Mouse (Mus musculus) fibroblast of lung, adult 2 months (primary cell): ENCODE measurements around the gene Abcf3.

Source experiments
- DNase-seq: peaks from one replicate; pipeline ENCODE4 v3.0.0-alpha.2; 2011; ENCODE audit warnings: low read depth

Abcf3 gene

DNA sequence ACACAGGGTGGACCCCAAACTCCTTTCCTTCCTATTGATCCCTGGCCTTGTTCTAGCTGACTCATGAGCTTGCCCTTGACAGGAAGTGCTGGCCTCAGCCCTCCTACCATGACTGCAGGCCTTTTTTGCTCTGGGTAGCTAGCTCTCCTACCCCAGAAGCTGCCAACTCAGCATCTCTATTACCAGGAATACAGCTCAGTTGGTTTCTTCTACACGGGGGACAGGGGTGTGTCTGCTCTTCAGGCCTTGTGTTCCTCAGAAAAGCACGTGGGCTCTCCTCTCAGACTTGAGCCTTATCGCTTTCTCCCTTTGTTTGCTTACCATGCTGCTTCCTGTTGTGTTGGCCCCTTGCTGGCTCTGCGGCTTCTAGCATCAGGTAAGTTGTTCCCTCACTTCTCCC is 7.9 kb upstream of the Abcf3 start:
- no peak for DNase-seq

DNA sequence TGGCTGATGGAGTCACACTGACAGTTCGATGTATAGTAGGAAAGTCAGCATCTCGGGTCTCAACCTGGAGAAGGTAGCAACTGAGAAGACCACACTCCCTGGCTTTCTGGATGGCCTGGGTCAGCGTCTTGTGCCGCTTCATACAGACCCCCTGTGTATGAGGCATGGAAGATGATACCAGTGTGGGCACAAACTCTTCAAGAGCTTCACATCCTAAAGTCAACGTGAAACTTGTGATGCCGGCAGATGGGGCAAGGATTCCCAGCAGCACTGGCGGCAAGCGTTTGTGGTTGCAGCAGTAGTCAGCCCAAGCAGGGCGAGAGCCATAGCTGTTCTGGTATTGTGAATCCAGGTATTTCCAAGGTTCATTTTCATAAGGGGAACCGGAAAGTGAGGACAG is 2.7 kb upstream of the Abcf3 start:
- no peak for DNase-seq

DNA sequence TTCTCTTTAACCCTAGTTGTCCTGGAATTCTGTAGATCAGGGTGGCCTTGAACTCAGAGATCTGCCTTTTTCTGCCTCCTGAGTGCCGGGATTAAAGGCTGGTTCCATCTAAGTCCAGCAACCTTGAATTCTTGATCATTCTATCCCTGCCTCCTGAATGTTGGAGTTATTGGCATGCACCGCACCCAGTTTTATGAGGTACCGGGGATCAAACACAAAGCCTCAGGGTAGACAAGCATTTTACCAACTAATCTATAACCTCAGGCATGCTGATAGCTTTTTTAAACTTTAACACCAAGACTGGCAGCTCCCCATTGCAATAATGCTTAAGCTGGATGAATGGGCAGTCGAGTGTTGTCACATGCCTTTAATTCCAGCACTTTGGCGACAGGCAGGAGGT is 954 bp upstream of the Abcf3 start:
- DNase-seq, result no peak

DNA sequence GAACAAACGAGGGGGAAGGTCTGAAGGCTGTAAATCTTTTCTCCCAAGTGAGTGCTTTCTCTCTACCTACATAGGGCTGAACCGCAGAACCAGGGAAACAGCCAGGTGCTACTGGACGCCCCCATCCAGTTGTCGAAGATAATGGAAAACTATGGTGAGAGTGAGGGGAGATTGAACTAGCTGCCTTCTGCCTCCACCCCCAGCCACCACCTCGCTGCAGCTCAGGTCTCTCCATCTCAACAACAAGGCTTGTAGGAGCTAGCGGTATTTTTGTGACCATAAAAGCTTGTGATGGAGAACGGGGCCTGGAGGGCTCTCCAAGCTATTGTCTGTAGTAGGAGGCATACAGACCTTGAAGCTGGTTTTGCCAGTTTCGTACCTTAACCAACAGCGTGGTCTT is 784 bp downstream of the Abcf3 start:
- no peak for DNase-seq

DNA sequence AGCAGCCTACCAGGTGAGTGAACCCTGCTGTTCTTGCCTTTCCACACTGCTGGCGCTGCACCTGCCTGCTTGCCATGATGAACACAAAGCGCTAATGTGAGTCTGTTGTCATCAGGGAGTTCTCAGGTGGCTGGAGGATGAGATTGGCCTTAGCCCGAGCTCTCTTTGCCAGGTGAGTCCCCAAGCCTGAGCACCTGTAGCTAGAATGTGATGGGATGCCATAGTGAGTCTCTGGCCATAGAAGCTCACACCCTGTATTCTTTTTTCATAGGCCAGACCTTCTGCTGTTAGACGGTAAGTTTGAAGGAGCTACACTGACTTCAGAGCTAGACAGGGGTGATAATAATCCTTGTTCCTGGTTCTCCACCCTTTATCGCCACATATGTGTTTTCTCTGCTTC is 3.3 kb downstream of the Abcf3 start:
- no peak for DNase-seq

DNA sequence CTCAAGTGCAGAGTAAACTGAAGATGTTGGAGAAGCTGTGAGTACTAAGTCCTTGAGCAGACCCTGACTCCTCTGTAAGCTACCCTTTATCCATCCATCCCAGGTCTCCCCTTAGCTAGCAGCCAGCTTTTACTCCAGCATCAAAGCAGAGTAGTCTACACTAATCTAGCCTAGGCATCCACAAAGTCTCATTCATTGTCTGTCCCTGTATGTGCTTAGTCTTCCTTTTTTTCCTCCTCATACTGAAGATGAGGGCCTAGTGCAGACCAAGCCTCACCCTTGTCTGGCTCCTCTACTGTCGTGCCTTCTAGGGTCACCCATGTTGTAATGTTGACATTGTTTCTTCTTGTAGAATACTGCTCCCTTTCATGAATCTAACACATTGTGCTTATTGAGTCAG is 4.2 kb downstream of the Abcf3 start:
- DNase-seq, result no peak

DNA sequence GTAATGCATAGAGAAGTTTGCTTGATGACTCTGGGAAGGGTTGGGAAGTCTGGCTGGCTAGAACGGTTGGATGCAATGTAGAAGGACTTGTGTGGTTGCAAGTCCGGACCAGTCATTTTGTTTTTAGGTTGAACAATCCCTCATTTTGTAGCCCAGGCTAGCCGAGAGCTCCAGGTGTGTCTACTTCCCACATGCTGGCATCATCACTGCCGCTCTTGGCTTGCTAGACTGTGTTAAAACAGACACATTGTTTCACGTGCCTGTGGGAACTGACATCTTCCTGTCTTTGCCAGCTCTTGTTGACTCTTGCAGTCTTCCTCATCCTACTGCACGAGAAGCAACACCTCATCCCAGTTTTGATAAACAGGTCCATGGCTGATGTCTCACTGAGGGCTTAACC is 6.6 kb downstream of the Abcf3 start:
- no peak for DNase-seq

DNA sequence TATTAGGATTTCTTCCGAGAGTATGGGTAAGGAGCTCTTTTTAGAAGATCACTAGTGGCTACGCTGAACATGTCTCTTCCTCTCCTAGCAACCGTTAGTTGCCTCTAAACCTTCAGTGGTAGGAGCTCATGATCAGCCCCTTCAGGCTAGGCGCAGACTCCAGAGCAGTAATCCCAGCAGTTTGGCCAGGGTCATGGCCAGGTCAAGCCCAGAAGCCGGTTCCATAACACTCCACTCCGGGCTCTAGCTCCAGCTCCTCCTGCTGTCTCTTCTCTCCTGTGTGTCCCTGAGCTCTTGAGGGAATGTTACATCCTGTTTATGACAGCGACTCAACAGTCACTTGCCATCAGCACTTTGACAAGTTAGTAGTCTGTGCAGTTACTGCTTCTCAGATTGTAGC is 9.0 kb downstream of the Abcf3 start:
- no peak for DNase-seq

DNA sequence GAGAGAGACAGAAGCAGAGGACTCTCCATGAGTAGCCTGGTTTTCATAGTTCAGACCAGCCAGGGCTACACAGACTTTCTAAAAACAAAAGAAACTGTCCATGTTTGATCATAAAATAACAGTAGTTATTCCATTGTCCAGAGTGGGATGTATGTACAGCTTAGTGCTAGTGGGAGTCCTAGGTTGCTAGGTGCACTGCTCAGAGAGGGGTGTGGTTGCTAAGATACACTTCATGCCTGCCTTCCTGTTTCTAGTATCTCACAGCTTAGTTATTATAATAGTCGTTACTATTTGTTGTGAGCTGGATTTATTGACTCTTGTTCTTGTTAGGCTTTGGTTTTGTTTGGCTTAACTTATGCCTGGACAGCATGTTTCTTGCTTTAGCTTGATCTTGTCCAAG is 16.7 kb downstream of the Abcf3 start:
- DNase-seq, result no peak

DNA sequence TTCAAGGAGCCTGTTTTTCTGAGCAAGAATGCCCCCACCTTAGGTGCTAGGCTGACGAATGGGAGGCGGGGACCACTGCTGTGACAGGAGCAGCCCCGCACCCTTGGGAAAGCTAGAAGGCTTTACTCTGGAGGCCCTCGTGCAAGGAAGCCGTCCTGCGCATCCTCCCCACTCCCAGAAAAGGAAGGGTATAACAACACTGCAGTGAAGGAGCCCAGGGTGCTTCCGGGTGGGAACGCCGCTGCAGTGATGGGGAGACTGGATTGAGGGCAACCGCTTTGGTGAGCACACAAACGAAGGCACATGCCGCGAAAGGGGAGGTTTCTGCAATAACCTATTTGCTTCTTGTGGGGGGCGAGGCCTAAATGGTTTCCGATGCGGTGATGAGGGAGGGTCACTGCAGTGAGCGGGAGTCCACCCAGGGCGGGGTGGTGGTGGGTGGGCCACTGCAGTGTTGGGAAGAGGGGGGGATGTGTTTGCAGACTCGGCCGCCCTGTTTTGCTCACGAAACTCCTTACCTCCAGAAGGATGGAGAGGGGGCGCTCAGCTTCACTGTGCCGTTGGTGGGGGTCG is 41.1 kb downstream of the Abcf3 start, which contains the start of gene Vwa5b2:
Vwa5b2 (plus strand) TSS at position 106 of the 573 bp plus-strand sequence.
- no peak for DNase-seq

DNA sequence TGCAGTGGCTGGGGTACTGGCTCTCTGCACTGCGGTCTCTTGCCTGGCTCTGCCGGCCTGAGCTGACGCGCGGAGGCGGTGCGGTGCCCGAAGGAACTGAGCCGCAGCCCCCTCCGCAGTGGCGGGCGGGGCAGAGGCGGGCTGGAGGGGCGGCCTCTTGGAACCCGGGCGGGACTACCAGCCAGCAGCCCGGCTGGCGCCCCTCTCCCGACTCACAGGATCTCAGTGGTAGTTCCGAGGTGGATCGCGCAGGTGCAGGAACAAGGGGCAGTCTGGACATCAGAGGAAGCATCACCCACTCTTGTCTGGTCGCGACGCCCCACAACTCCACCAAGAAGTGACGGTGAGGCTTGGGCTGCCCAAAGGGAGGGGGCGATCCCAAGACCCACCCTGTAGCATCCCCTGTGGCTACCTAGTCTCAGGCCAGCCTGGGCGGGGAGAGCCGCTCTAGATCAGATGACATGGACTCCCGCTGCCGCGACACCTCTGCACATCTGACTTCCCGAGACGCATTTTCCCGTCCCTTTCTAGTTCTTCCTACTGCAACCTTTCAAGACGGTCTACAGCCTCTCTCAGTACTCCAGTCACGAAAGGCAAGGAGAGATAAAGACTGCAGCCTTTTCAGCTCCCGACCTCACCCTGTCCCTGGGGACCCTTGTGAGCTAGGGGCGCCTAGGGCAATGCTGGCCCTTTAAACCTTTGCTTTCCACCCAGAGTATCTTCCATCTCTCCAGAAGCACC is 41.7 kb downstream of the Abcf3 start:
- DNase-seq, result no peak

DNA sequence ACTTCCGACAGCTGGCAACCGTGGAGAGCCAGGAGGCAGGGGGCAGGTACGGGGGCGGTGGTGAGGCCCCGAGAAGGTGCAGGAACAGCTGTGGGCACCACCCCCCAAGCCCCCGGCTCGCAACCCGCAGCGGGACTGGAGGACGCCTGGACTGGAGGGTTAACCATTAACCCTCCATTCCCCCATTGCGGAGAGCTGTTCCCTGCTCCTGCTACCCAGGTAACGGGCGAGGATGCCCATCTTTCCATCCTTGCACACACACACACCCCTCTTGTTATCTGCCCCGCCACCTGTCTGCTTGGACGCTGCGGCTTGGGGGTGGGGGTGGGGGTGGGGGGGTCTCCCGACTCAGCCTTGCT is 42.3 kb downstream of the Abcf3 start:
- no peak for DNase-seq

DNA sequence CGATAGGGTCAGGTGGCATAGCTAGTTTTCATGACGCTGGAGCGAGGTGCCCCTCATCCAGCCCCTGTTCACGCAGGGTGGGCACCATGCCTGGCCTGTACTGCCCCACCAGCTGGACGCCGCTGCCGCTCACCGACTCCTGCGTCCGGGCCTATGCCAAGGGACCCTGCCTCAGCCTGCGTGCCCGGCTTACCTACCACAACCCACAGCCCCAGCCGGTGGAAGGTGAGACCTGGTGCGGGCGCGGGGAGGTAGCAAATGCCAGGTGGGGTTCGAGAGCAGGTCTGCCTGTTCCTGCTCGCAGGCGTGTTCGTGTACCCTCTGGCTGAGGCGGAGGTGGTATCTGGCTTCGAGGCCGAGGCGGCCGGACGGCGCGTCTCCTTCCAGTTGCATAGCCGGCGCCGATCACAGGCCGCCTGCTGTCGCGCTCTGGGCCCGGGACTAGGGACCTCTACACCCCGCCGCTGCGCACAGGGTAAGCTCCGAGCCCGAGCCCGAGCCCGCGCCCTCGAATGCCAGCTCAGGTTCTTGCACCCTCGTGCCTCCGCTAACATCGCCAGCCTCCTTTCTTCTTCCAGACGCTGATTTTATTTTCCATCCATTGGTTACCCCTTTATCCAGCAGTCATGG is 42.8 kb downstream of the Abcf3 start:
- no peak for DNase-seq

DNA sequence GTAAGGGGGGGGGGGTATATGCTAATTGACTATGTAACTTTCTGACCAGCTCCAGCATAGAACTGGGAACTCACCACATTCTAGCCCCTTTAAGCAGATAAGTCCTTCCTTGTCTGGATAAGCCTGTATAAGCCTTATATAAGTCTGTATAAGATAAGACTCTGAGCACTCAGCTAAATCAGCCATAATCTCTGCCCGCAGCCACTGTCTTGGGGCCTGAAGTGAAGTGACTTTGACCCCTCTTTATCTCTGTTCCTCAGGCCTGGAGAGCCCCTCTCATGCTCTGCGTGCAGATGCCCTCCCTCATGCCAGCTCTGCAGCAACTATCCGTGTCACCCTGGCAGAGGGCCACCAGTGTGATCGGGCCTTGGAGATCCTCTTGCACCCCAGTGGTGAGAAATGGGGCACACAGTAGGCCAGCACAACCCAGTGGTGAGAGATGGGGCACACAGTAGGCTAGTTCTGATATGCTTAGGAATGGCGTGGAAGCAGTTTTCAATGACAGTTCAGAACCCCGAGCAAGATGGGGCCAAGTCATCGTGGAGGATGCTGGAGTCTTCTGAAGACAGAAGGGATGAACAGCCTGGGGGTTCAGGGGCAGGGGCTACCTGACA is 46.8 kb downstream of the Abcf3 start:
- no peak for DNase-seq

DNA sequence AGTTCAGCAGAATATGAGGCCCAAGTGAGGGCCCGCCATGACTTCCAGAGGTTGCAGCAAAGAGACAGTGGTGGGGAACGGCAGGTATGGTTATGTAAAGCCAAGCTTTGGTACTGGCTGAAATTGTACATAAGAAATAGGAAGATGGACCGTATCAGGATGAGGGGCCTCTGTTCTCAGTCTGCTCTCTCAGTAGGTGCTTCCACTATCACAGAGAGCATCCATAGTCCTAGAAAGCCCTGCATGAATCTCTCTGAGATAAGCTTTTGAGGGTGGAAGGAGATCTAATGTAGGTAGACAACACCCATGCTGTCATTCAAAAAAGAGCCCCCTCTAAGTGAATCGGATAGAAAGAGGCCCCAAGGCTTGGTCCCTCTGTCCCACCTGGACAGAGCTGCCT is 47.4 kb downstream of the Abcf3 start:
- DNase-seq, result no peak

DNA sequence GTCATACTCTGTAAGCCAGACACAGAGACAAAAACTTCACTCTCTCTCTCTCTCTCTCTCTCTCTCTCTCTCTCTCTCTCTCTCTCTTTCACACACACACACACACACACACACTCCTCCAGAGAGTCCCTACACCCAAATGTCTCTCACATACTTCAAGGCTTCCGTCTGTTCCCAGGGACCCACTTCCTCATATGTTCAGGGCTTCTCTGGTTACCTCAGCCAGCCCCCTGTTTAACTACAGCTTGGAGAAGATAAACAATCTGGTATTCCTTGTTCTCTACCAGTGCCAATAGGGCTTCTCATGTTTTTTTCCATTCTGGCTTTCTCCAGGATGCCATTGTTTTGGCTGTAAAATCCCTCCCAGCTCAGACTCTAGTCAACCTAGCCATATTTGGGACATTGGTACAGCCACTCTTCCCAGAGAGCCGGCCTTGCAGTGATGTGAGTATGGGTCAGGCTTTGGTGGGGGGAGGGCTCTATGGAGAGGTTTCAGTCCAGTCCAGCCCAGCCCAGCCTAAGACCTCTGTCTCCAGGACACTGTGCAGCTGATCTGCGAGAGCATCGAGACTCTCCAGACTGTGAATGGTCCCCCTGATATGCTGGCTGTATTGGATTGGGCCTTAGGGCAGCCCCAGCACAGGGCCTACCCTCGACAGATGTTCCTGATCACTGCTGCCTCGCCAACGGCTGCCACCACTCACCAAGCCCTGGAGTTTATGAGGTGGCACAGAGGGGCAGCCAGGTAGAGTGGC is 48.5 kb downstream of the Abcf3 start:
- no peak for DNase-seq

DNA sequence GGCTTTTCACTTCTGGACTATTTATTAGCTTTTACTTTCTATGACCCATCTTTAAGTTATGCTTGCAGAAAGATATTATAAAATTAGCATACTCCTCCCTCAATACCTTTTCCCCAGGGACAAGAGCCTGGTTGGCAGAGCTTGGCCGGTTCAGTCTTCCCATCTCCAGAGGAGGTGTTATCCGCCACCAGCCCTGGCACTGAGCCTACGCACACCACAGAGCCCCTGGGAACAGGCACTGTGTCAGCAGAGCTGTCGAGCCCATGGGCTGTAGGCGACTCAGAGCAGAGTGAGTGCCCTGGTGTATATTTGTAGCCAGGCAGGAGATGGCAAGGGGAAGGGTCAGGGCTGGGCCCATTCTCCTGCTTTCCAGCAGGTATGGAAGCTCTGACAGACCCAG is 52.1 kb downstream of the Abcf3 start:
- DNase-seq, result no peak

DNA sequence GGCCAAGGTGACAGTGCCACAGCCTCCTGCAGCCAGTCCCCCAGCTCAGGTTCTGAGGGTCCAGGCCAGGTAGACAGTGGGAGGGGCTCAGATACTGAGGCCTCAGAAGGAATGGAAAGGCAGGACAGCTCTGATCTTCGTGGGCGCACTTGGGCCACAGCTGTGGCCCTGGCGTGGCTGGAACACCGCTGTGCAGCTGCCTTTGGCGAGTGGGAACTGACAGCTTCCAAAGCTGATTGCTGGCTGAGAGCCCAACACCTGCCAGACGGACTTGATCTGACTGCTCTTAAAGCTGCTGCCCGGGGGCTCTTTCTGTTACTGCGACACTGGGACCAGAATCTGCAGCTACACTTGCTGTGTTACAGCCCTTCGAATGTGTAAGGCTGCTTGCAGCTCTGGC is 56.3 kb downstream of the Abcf3 start:
- DNase-seq, result no peak

DNA sequence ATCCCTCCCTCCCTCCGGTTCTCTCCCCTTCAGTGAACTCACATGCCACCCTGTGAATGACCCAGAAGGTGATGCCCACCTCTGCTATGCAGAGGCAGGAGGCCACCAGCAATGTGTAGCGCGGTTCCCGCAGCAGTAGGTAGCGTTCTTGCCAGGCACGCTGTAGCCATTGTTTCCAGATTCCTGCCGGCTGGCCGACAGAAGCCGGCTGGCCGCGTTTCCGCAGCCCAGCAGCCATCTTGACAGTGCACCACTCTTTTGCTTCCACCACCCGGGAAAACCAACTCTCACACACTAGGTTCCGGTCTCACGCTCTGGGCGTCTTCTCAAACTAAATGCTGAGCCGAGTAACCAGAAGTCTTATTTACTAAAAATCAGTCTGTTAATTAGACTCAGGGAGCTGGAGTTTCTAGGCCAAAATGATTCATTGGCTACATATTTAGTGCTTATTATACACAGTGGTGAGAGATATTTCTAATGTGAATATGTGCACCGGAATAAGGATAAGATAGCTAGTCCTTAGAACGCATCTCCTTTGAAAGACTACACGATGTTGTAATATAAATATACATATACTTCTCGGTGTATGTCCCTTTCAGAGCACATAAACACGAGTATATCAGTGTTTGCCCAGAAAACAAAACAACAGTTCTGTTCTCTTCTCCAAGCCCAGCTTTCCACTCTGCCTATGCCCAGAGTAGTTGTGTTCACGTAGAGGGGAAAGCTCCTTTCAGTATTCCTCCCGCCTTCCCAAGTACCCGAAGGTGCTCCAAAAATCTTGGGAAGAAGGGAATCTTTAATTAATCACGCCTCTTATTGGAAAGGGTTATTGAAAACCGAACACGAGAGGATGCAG is 62.4 kb downstream of the Abcf3 start:
- peak; percentile 76 for DNase-seq
